Mouse (Mus musculus) forebrain, embryonic 12.5 days (tissue): ENCODE measurements around the gene Cc2d2b. TPM values are rescaled to one million over a fixed set of nuclear protein-coding genes. Genes with fewer than 3 reads are reported as not detected.

Experiments
- ATAC-seq: fragments of 200-750 bp; cut with Nextera tagmentation; 2 replicates; pipeline ENCODE4 v1.8.0; 2017; ENCODE audit warnings: moderate TSS enrichment; ENCODE audit not compliant: low FRiP score
- H3K27ac ChIP-seq: fragments of 300-500 bp; sonication (generic); 2 replicates; pipeline ENCODE4 v1.5.1; 2016; ENCODE audit warnings: mild to moderate bottlenecking
- H3K27me3 ChIP-seq: fragments of 300-500 bp; sonication (generic); 2 replicates; pipeline ENCODE4 v1.6.1; 2016; ENCODE audit warnings: mild to moderate bottlenecking
- H3K36me3 ChIP-seq: fragments of 300-500 bp; sonication (generic); replicated peaks from 2 replicates; pipeline ENCODE4 v1.6.1; 2016; ENCODE audit warnings: mild to moderate bottlenecking
- H3K4me1 ChIP-seq: fragments of 300-500 bp; sonication (generic); 2 replicates; pipeline ENCODE4 v1.6.1; 2016
- H3K4me2 ChIP-seq: fragments of 300-500 bp; sonication (generic); 2 replicates; pipeline ENCODE4 v1.6.1; 2016; ENCODE audit warnings: mild to moderate bottlenecking, moderate library complexity
- H3K4me3 ChIP-seq: fragments of 300-500 bp; sonication (generic); replicated peaks from 2 replicates; pipeline ENCODE4 v1.5.1; 2016; ENCODE audit warnings: mild to moderate bottlenecking
- H3K9ac ChIP-seq: fragments of 300-500 bp; sonication (generic); 2 replicates; pipeline ENCODE4 v1.6.1; 2016; ENCODE audit warnings: mild to moderate bottlenecking
- H3K9me3 ChIP-seq: fragments of 300-500 bp; sonication (generic); 2 replicates; pipeline ENCODE4 v1.6.1; 2016
- WGBS: fragments of 180-500 bp; shearing (Covaris S2); methylation state at CpG from one replicate; pipeline ENCODE4 v1.1.7; 2016; 5-methylcytosine and 5-hydroxymethylcytosine counted together
- polyA plus RNA-seq: library from polyadenylated mRNA; unstranded; fragments of >200 nt; fragmentation: Nextera tagmentation; extraction: Ambion mirVana; gene quantifications from 2 replicates; pipeline ENCODE4 v1.2.1, GENCODE M21; 2016

Gene Cc2d2b
- polyA plus RNA-seq, 1 experiment from 2014 or later, result 0.38 TPM

DNA sequence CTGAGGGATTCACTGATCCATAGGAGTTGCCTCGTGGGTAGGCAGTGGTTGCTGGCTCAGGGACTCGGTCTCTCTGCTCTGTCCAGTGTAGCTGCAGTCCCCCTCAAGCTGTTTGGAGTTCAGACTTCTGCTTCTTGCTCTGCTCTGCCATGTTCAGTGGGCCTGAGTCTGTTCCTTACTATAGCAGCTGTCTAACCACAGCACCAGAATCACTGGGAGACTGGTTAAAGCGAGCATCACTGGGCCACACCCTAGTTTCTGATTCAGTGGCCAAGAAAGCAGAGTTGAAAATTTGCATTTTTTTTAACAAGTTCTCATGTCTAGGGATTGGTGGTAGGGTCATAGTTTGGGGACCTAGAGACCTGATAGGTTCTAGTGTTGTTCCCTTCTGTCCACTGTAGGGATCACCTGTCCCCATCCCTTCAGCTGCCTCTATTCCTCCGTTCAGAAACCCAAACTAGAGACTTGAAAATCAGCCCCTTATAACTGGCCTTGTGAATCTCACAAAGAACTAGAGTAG, 72.8 kb downstream of the Cc2d2b start:
- Histone ChIP-seq H3K27ac (no peak overlapping the region), H3K9ac (no peak overlapping the region), H3K4me1 (no peaks in the 10 kb centered on the region), H3K27me3 (no peaks in the 10 kb centered on the region), H3K4me2 (no peak overlapping the region), H3K36me3 (no peaks in the 10 kb centered on the region), H3K9me3 (no peaks in the 10 kb centered on the region), H3K4me3 (no peak overlapping the region)
- ATAC-seq, result no peak
- 85% methylated on average over 4 of the region's 4 CpGs for WGBS

DNA sequence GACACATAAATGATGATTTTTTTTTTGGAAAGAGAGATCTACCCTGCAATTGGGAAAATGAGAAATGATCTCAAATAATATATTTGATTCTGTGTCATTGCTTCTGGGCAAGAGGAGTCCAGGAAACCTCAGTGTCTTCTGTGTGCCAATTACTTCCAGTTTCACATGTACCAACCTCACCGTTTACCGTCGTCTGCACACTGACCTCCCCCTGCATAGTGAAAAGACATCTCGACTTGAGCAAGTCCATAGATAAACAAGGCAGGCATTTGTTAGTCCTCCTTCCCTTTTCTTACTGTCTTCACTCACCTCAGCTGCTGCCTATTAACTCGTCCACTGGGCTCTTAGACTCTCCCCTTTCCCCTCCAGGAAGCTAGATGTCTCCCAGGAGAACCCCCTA, 77.1 kb downstream of the Cc2d2b start:
- H3K9ac ChIP-seq, result no peak overlapping the region
- ATAC-seq, result no peak
- no peaks in the 10 kb centered on the region for H3K9me3 ChIP-seq
- no peaks in the 10 kb centered on the region for H3K36me3 ChIP-seq
- H3K4me2 ChIP-seq, result no peak overlapping the region
- no peak overlapping the region for H3K4me3 ChIP-seq
- 76% methylated on average over 5 of the region's 5 CpGs for WGBS
- H3K4me1 ChIP-seq, result peaks cover 6% of the 10 kb centered on the region
- H3K27me3 ChIP-seq, result no peaks in the 10 kb centered on the region
- no peak overlapping the region for H3K27ac ChIP-seq

DNA sequence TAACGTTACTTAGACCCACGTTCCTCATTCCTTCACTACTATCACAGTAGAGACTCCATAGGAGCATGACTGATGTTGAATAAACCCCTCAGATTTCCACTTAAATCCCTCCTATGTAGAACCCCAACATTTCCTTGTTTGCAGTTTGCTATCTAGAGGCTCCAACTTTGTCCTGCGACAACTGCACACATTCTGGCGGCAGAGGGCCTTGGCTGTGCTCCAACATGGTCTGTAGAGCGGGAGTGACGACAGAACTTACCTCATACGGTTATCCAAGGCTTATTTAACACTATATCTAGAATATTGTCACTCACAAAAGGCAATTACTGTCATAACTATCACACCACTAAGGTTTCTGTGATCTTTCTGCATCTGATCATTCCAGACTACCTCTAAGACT, 78.2 kb downstream of the Cc2d2b start:
- Histone ChIP-seq H3K9me3 (no peaks in the 10 kb centered on the region), H3K36me3 (no peaks in the 10 kb centered on the region), H3K4me1 (peaks cover 7% of the 10 kb centered on the region), H3K4me3 (no peak overlapping the region), H3K9ac (no peak overlapping the region), H3K27ac (no peak overlapping the region), H3K4me2 (no peak overlapping the region), H3K27me3 (no peaks in the 10 kb centered on the region)
- no peak for ATAC-seq
- 80% methylated on average over 7 of the region's 7 CpGs for WGBS

DNA sequence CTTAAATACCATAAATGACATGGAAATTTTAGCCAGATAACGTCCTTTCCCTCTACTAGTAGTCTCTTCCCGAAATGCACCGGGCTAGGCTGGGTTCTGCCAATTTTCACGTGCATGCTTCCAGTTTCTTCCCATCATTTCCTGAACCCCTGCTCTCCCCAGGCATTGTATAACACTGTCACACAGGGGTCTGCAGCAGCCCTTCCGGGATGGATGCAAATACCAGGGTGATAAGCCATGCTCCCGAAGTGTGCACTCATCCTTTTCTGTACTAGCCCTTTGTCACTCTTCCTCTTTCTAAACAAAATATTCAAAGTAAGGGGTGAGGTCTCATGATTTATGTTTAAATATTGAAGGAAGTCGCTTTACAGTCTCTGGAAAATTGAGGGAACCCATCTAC, 81.6 kb downstream of the Cc2d2b start:
- Histone ChIP-seq H3K4me3 (peak overlapping the region; percentile 90), H3K36me3 (no peaks in the 10 kb centered on the region), H3K9ac (peak overlapping the region; percentile 99), H3K4me2 (peak overlapping the region; percentile 84), H3K4me1 (peaks cover 39% of the 10 kb centered on the region), H3K27ac (peak overlapping the region; percentile 96), H3K27me3 (no peaks in the 10 kb centered on the region), H3K9me3 (no peaks in the 10 kb centered on the region)
- ATAC-seq, result no peak
- WGBS, result 65% methylated on average over 7 of the region's 7 CpGs

DNA sequence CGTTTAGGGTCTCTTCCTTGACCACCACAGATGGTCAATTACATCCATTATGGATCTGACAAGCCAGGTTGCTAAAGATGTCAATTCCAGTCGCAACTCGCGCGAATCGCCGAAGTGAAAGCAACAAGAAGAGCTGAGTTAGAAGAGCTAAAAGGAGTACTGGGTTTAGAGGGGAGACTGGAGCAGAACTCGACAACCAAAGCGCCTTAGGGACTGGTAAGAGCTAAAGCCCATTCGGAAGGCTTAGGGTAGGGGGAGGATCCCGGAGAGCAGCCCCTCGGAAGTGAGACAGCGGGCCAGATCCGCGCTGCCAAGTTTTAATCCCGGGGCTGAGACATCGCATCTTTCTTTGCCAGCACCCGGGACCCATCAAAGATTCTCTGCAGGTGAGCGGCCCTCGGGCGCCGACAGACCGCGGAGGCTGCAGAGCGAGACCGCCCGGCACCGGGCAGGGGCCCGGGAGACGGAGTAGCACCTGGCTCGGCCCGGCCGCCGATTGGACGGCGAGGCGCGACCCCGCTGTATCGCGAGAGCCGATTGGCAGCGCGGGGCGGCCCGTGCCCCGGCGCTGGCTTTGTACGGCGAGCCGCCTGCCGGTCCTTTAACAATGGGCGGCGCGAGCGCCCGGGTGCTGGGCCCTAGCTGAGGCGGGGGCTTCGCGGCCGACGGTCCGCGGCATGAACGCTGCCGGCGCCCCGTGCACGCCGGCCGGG, 82.3 kb downstream of the Cc2d2b start, which contains the start of gene Ccnj:
Gene Ccnj, plus strand, starts transcription at position 577 of the 713 bp plus-strand sequence.
- WGBS, result under 1% methylated on average over 69 of the region's 71 CpGs
- Histone ChIP-seq H3K9me3 (no peaks in the 10 kb centered on the region), H3K4me1 (peaks cover 43% of the 10 kb centered on the region), H3K4me3 (peak within 1 kb of the TSS; percentile 90), H3K36me3 (no peaks in the 10 kb centered on the region), H3K27ac (peak within 1 kb of the TSS; percentile 96), H3K9ac (peak within 1 kb of the TSS; percentile 99), H3K27me3 (no peaks in the 10 kb centered on the region), H3K4me2 (peak within 1 kb of the TSS; percentile 84)
- peak; percentile 99 for ATAC-seq

DNA sequence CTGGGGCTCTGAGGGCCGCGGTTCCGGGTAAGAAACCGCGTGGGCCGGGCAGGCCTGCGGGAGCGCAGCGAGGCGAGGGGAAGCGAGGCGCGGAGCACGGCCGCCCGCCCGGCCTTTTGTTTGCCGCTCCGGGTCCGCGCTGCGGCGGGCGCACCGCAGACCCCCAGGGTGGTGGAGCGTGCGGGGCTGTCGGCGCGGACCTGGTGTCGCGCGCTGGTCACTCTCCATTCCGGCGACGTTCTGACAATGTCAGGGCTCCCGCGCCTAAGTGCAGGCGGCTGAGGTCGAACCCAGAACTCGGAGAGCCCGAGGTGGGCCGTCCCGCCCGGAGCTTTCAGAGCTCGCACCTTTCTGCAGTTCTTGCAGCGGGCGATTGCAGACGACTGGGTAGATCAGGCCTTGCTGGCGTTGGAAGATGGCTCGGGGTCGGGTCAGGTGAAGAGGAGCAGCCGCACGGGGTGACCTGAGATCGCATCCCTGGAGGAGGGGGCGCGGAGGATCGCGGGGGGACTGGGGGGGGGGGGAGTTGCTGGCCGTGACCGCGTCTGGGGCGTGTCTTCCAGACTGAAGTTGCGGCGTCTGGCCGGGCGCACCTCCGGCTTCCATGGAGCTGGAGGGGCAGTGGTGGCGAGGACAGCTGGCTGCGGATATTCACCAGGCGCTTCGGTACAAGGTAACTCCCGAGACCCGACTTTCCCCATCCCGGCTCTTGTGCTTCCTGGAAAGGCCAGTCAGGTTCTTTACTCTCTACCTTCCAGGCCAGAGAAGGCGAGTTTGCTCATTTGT, 83.1 kb downstream of the Cc2d2b start:
- H3K27ac ChIP-seq, result peak overlapping the region; percentile 96
- peak; percentile 78 for ATAC-seq
- under 1% methylated on average over 67 of the region's 76 CpGs for WGBS
- H3K36me3 ChIP-seq, result peaks cover under 1% of the 10 kb centered on the region
- H3K4me3 ChIP-seq, result peak overlapping the region; percentile 90
- no peaks in the 10 kb centered on the region for H3K27me3 ChIP-seq
- H3K4me1 ChIP-seq, result peaks cover 43% of the 10 kb centered on the region
- H3K9me3 ChIP-seq, result no peaks in the 10 kb centered on the region
- peak overlapping the region; percentile 99 for H3K9ac ChIP-seq
- H3K4me2 ChIP-seq, result peak overlapping the region; percentile 84

DNA sequence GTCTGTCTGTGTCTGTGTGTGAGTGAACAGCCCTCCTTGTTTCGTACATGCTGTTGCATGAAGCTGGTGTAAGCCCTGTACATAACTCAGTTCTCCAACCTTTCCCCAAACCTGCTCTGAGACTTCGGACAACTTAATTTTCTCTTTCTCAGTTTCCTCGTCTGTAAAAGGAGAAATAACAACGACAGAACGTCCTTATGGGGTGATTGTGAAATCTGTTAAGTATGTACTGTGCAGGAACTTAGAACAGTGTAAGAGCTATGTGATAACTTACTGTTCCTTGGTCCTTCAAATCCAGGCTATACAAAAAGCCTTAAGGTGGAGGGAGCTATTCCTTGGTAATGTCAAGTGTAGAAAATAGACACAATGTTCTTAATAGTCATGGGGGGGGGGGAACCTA, 83.8 kb downstream of the Cc2d2b start:
- Histone ChIP-seq H3K4me2 (peak overlapping the region; percentile 84), H3K27ac (0 out of 2 replicates have a peak overlapping the region, but pooled peaks have one; percentile 96), H3K4me1 (peaks cover 43% of the 10 kb centered on the region), H3K36me3 (peaks cover 8% of the 10 kb centered on the region), H3K9ac (peak overlapping the region; percentile 99), H3K4me3 (peak overlapping the region; percentile 90), H3K9me3 (no peaks in the 10 kb centered on the region), H3K27me3 (no peaks in the 10 kb centered on the region)
- ATAC-seq, result no peak
- WGBS, result 35% methylated on average over 5 of the region's 5 CpGs

DNA sequence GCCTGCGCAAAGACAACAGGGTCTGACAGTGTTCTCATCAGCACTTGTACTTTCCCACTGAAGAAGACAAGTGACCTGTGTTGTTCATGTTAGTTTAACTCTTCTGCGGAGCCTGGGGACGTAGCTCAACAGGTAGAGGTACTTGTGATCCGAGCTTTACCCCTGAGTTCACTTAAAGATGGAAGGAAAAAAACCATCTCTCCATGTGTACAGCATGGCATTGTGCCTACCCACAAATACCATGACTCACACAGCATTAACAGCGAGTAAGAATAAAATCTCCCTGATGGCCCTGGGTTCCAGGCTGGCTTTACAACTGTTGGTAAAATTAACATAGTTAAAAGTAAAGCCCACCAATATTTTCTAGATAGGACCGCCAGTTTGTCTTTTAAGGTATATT, 85.9 kb downstream of the Cc2d2b start:
- Histone ChIP-seq H3K4me3 (no peak overlapping the region), H3K27ac (no peak overlapping the region), H3K4me2 (no peak overlapping the region; the same call in 1 of the 2 replicates), H3K9ac (no peak overlapping the region), H3K9me3 (no peaks in the 10 kb centered on the region), H3K27me3 (no peaks in the 10 kb centered on the region), H3K4me1 (peaks cover 43% of the 10 kb centered on the region), H3K36me3 (peaks cover 28% of the 10 kb centered on the region)
- WGBS, result 94% methylated on average over 6 of the region's 6 CpGs
- ATAC-seq, result no peak

DNA sequence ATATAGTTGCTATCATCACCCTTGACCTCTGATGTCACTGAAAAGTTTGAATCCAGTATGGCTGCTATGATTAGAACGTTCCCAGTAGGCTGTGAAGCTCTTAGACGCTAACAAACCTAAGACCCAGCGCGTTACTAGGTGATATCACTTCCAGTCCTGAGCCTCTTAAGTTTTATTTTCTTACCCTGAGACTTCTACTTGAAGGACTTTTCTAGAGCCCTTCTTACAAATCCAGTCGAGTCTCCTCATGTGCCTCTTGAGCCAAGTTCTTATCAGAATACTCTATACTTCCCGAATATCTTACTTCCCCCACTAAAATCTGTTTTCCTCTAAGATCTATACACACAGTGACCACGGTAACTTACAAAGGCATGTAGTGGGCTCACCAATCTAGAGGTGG, 89.7 kb downstream of the Cc2d2b start:
- H3K27ac ChIP-seq, result no peak overlapping the region
- H3K36me3 ChIP-seq, result peaks cover 60% of the 10 kb centered on the region
- no peak overlapping the region for H3K4me2 ChIP-seq
- no peak for ATAC-seq
- WGBS, result 94% methylated on average over 7 of the region's 7 CpGs
- no peak overlapping the region for H3K9ac ChIP-seq
- no peaks in the 10 kb centered on the region for H3K27me3 ChIP-seq
- H3K4me1 ChIP-seq, result peaks cover 24% of the 10 kb centered on the region
- H3K4me3 ChIP-seq, result no peak overlapping the region
- H3K9me3 ChIP-seq, result no peaks in the 10 kb centered on the region

DNA sequence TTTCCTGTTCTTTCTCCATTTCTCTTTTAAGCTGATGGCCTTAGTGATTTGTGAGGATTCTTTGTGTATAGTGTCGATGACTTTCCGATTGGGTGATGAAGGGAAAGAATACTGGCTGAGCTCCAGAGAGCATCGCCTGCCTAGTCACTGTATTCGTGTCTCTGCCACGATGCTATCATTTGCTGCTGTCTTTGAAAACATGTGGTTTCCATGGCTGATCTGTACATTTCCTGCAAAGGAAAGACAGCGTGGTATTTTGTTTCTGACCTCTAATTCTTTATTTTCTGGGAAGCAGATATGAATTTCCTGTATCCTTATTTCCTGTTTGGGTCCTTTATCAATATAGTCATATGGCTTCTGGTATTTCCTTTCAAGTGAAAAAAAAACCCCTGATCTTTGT, 91.8 kb downstream of the Cc2d2b start:
- no peak for ATAC-seq
- Histone ChIP-seq H3K4me3 (no peak overlapping the region), H3K27ac (no peak overlapping the region), H3K36me3 (peaks cover 81% of the 10 kb centered on the region), H3K9me3 (no peaks in the 10 kb centered on the region), H3K9ac (no peak overlapping the region), H3K4me1 (peaks cover 3% of the 10 kb centered on the region; the same call in 1 of the 2 replicates), H3K4me2 (no peak overlapping the region), H3K27me3 (no peaks in the 10 kb centered on the region)
- WGBS, result 94% methylated on average over 6 of the region's 6 CpGs

DNA sequence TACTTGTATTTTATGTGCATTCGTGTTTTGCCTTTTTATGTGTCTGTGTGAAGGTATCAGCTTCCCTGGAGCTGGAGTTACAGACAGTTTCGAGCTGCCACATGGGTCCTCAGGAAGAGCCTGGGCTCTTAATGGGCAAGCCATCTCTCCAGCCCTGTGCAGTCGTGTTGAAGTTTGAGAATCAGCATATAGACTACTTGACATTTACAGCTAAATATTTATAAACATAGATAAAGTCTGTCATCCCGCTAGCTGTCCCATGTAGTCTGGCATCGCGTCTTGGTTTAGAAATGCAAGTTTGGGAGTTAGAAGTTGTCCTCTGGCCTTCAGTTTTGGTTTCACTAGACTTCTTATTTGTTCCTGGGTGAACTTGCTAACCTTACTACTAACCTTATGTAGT, 92.5 kb downstream of the Cc2d2b start:
- Histone ChIP-seq H3K27ac (no peak overlapping the region), H3K4me1 (no peaks in the 10 kb centered on the region), H3K4me3 (no peak overlapping the region), H3K9ac (no peak overlapping the region), H3K36me3 (peaks cover 89% of the 10 kb centered on the region), H3K4me2 (no peak overlapping the region), H3K27me3 (no peaks in the 10 kb centered on the region), H3K9me3 (no peaks in the 10 kb centered on the region)
- ATAC-seq, result no peak
- 91% methylated on average over 6 of the region's 6 CpGs for WGBS

DNA sequence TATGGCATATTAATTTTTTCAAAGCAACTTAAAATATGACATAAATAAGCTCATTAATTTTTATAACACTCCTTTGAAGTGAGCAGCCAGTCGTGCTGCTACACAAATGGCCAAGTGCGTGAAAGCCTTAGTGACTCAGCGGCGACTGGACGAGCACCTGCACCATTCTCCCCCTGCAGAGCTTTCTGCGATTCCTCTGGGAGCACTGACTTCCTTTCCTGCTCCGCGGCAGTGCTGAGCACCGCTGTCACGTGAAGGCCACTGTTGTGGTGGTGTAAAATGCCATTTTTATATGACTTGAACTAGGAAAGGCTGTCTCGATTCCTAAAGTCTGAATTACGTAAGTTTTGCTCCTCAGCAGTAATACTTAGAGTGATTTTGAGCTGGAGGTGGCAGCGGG, 93.0 kb downstream of the Cc2d2b start:
- no peak for ATAC-seq
- Histone ChIP-seq H3K36me3 (peaks cover 92% of the 10 kb centered on the region), H3K4me1 (no peaks in the 10 kb centered on the region)

More for the DNA sequence above, 93.0 kb downstream of the Cc2d2b start:
- H3K9me3 ChIP-seq, result no peaks in the 10 kb centered on the region
- no peak overlapping the region for H3K4me2 ChIP-seq
- no peak overlapping the region for H3K27ac ChIP-seq
- WGBS, result 92% methylated on average over 13 of the region's 13 CpGs
- no peaks in the 10 kb centered on the region for H3K27me3 ChIP-seq
- no peak overlapping the region for H3K9ac ChIP-seq
- H3K4me3 ChIP-seq, result no peak overlapping the region
